Mouse (Mus musculus) embryo, embryonic 9.5 days (tissue): ENCODE measurements around the gene Tmsb15b2.
"Not testable (repeated sequence)": the region's sequence is repeated elsewhere in the genome, so short reads cannot be mapped to it uniquely, and the experiment has no call there.

Experiments
- DNase-seq: peaks from one replicate; pipeline ENCODE4 v3.0.0-alpha.2; 2017; ENCODE audit errors: extremely low spot score

The Tmsb15b2 gene

DNA sequence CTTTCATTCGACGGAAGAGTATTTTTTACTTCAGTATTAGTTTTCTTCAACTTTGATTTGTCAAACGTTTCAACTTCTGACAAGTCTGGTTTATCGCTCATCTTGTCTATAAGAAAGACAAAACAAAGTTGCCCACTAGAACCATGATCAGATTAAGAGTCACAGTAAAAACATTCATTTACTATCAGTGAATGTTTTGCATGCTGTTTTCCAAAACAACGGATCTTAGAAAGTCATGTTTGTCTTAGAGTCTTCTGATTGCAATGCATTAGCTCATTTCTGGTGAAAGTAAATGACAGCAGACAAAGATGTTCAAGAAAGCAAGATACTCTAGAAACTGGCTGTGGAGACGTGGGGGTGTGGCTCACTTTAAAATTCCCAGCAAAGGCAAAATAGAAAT is at the start of gene Tmsb15b2:
Gene Tmsb15b2, minus strand, starts transcription at position 101 of the 400 bp plus-strand sequence.
- DNase-seq: not testable (repeated sequence)

DNA sequence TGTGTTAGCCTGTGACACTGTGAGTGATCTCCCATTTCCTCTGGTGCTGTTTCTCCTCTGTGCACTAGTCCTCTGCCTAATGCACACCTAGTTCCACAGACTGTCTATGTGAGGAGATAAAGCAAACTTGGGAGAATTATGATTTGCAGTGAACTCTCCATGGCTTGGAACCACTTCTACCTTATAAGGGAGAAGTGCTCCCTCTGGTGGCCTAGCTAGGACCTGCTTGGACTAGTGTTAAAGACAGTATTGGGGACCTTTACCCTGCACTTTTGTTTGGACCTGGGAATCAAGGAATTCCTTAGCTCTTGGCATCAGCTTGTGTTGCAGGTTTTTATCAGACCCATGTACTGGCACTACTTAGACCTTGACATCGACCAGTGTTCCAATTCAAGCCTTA is 44.0 kb upstream of the Tmsb15b2 start:
- peak; percentile 47 for DNase-seq

DNA sequence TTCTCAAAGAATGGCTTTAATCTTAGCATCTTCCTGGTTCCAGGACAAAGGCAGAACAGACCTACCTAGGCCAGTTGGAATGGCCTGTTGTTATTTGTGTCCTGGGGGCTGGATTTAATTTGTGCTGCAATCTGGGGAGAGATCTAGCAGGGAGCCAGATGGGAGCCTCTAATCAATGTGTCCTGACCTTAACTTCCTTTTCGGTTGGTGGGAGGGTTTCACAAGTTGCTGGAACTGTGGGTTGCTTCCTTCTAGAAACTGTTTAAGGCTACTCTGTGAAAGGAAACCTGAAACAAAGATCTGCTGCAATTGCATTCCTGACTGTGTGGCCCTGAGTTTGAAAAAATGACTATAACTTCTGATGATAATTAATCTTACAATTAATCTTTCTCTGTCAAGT is 42.4 kb upstream of the Tmsb15b2 start:
- no peak for DNase-seq

DNA sequence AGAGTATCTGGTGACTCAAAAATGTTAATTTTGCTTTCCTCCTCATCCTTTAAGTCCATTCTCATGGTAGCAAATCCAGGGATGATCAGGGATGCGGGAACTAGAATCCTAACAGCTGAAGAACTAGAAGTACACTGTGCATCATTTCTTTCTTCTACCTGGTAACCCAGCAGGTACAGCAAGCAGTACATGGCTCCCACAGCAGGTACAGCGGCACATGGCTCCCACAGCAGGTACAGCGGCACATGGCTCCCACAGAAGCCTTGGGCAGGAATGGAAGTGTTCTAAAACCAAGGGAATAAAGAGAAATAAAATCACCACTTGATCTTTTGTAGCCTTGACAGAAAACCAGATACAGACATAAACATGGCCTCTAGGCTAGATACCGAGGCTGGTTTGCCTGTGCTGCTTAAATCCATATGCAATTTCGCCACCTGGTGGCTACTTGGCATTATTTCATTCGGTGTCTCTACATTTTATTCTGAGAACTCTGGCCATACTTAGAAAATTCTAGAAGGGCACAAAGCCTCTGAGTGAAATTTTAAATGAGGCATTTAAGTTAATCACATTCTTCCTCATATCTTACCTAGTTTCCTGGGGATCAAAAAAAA is 39.9 kb upstream of the Tmsb15b2 start:
- DNase-seq: peak; percentile 42

DNA sequence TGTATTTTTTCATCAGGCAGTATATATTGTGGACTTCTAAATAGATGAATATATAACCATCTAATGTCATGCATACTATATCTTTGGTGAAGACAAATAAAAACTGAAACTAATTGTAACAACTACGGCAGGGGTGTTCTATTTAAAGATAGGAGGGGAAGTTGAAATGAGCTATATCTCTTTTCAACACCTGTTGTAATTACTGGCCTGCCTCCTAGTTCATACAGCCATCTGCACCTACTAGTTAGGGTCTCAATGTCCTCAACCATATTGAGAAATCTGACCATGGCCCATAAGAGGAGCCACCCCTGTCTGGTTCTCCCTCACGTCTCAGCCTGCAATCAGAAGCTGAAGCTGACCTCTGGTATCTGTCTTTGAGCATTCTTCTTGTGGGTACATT is 21.0 kb upstream of the Tmsb15b2 start:
- no peak for DNase-seq

DNA sequence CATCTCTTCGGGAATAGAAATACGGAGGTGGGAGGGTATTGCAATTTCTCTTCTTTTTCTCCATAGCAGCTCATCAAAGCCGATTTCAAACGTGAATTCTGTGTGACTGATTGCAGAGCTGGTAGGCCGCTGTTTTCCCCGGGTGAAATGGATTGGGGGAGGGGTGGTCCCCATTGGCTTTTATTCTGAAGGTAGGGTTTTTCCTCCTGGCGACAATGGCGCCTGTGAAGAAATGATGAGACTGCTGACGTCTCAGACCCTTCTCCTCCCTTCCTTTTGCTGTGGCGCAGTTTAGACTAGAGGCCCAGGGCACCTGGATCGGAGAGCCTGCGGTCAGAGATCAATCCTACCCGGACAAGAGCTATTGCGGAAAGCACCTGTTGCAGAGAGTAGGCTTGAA is 18.3 kb upstream of the Tmsb15b2 start:
- DNase-seq: no peak

DNA sequence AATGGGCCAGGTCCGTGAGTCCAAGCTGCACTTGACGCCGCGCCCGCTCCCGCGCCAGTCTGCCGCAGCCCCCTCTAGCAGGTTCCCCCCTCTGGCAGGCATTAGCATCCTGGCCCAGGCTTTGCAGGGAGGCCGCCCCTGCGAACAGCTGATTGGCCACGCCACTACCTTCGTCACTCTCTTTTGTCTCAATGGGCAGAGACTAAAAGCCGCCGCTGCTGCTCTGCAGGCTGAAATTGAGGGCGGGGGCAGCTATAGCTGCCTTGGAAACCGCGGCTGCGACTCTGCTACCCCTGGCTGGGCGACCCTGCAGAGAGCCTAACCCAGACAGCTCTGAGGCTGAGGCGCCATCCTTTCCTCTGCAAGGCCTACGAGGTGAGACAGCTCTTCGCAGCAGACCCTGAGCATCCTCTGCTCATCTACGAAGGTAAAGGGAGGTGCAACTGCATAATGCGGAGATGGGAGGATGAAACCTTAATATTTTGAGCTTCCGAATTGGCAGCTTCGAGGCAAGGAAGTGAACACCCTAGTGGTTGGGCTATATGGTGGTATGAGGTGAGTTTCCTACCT is 17.8 kb upstream of the Tmsb15b2 start, which contains the start of gene Zcchc18:
Gene Zcchc18, plus strand, starts transcription at position 178 of the 570 bp plus-strand sequence.
- DNase-seq: peak; percentile 74

DNA sequence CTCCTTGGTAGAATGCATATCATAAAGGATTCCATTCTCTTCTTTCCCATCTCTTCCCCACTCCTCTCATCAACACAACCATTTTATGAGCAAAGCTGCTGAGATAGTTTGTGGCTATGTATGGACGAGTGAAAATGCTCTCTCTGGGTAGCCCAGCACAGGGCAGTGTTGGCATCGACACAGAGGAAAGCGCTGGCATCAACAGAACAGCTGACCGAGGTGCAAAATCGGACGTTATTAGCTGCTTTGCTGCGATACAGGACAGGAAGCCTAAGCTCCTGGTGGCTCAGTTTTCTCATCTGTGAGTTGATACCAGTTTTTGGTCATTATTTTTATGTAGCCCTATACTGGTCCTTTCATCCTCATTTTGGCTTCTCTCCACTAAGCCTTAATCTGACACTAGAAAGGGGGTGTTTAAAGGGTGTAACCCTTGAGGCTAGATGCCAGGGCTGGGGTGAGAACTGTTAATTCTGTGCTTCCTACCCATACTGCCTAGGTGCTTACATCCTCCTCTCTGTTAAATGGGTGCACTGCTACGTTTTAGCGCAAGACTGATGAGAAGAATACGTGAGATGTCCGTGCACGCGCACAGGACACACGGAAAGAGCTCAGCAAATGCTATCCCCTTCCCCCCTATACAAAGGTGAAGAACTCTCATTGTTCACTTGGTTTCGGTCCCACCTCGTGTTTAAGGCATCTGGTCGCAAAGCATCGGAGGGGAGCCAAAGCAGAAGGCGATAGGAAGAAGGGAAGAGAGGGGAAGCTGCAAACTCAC is 17.1 kb upstream of the Tmsb15b2 start:
- no peak for DNase-seq

DNA sequence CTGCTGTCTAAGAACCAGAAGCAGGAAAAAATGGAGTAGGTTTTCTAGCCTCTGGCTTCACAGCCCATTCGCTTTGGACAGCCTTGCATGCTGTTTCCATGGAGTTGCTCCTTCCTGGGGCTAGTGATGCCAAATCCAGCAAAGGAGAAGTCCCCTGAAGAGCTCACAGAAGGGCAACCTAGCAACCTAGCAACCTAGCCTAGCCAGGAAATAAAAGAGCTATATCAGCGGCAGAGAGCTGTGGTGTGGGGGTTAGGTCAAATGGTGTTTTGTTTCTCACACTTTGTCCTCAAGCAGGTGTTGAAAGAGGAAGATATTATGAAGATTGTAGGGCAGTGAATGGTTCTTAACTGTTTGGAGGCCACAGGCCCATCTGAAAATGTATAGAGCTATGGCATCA is 16.0 kb upstream of the Tmsb15b2 start:
- DNase-seq: no peak

DNA sequence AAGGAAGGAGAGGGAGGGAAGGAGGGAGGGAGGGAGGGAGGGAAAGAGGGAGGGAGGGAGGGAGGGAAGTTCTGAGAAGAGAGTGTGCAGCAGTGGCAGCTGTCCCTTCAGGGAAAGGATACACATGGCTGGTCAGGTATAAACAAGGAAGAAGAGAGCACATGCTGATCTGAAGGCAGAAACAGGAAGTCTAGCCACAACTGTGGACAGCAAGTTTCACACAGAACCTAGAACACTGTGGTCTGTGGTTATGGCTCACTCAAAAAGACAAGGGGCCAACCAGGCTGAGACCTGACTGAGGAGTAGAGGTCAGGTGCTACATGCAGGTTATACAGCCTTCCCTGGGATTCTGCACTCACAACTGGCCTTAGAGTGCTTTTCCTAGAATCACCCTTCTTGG is 10.7 kb upstream of the Tmsb15b2 start:
- no peak for DNase-seq

DNA sequence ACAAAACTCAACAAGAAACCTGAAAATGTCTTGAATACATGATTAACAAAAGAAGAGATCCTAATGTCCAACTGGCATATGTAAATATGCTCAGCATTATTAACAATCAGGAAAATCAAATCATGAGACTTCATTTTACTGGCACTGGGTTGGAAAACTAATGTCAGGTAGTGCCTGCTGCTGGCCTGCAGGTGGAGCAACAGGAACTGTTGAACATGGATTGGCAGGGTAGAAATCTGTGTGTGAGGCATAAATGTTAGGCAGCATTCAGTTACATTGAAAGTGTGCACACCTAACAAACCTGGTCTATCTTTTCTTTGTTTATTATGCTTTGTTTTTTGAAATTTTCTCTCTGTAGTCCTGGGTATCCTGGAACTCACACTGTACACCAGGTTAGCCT is 3.3 kb upstream of the Tmsb15b2 start:
- DNase-seq: no peak

DNA sequence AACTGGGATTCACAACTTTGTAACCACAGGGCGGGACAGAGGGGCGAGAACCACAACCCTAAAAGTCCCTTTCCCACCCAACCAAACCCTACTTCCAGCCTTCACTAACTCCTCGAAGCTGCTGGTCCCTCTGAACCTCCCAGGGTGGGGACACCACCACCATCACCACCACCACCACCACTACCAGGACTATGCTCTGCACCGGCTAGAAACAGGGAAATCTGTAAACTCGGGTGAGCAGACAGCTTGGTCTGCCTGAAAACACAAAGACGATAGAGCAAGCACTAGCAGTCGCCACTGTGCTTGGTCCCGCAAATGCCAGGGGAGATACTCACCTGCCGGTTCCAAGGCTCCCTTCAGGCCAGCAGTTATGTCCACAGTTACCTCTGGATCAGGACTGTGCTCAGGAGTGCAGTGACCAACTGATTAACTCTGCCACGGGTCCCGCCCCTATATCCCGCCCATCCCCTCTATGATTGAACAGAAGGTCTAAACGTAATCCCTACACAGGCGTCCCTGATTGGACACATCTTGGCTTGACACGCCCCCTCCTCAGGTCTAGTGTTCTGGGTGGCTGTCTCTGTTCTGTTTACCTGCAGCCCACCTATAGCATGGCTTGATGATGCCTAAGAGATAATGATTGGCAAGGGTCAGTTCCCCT is 1.3 kb upstream of the Tmsb15b2 start, which contains the start of the genes Tmsb15l and Tmsb15b1:
Gene Tmsb15l, minus strand, starts transcription at position 446 of the 661 bp plus-strand sequence.
Gene Tmsb15b1, minus strand, starts transcription at position 451 of the 661 bp plus-strand sequence.
- DNase-seq: peak; percentile 69

DNA sequence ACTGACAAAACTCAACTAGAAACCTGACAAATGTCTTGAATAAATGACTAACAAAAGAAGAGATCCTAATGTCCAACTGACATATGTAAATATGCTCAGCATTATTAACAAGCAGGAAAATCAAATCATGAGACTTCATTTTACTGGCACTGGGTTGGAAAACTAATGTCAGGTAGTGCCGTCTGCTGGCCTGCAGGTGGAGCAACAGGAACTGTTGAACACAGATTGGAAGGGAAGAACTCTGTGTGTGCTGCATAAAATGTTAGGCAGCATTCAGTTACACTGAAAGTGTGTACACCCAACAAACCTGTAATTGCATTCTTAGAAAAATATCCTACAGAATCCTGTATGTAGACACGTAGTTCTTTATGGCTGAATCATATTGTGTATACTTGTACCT is 15.6 kb downstream of the Tmsb15b2 start:
- DNase-seq: no peak

DNA sequence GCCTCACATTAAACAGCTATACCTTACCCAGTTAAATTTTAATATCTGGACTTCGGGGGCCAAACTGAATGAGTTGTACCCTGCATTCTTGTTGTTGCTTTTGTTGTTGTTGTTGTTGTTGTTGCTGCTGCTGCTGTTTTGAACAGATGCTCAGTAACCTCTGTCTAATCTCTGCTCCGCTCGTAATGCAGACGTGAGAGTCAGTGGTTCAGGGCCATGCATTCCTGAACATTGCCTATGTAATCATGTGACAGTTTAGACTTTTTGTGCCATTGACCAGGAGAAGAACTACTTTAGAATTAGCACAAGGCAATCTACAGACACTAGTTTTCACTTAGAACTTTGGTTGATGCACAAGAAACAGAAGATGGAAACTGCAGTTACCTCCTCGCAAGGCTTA is 17.0 kb downstream of the Tmsb15b2 start:
- peak; percentile 1 for DNase-seq

DNA sequence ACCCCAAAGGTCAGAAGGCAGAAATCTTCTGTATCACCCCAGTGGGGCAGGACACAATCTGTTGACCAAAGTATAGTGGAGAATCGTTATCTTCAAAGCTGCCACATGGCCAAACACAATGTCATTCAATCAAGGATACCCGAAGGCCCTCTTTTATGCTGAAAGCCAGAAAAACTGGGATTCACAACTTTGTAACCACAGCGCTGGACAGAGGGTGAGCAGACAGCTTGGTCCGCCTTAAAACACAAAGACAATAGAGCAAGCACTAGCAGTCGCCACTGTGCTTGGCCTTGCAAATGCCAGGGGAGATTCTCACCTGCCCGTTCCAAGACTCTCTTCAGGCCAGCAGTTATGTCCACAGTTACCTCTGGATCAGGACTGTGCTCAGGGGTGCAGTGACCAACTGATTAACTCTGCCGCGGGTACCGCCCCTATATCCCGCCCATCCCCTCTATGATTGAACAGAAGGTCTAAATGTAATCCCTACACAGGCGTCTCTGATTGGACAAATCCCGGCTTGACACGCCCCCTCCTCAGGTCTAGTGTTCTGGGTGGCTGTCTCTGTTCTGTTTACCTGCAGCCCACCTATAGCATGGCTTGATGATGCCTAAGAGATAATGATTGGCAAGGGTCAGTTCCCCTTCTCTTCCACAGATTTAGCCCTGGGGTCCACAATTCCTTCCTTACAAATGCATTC is 17.6 kb downstream of the Tmsb15b2 start:
- peak; percentile 56 for DNase-seq

DNA sequence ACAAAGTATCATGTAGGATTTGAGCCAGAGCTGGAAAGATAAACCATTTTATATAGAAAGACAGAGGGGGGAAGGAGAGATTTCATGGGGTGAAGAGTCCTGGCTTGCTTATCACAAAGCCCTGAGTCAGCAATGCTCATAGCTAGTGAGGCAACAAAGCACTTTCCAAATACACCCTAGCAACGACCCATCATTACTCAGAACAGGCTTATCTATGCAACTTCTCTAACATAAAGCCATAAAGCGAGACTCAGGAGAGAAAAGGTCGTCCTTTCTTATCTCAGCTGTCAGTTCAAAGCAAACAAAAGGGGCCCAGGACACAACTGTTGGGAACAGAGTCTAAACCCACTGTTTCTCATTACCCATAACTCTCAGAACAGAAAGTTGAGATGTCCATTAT is 37.3 kb downstream of the Tmsb15b2 start:
- DNase-seq: no peak

DNA sequence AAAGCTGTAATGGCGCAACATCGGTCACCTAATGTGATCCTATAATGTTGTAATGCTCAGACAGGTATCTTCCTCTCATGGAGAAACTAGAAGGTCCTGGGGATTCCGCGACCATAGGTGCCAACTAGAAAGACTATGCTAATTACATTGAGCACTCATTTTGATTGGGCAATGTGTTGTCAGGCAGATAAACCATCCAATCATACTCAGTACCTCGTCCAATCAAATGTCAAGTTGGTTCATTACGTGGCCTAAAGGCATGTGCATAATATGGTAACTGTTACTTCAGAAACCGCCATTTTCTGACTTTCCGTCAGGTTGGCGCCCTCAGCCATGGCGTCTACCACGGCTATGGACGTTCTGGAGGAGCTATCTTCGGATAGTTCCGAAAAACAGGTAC is 48.3 kb downstream of the Tmsb15b2 start, which contains the start of gene H2bfm:
Gene H2bfm, plus strand, starts transcription at position 295 of the 400 bp plus-strand sequence.
- no peak for DNase-seq

DNA sequence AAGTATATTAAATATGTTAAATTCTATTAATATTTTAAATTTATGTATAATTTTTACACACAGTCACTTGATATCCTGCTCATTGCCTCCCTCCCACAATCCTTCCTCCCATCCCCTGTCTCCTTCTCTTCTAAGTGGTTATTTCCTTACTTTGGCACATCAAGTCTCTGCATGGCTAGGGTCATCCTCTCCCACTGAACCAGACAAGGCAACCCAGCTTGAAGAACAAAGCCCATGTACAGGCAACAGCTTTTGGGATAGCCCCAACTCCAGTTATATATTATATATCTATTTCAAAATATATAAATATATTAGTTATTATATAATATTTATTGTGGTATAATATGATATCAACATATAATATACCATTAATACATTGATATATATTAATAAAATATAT is 49.4 kb downstream of the Tmsb15b2 start:
- no peak for DNase-seq
